Mouse (Mus musculus) lung, postnatal 25 days (tissue): ENCODE results near the gene Vcp.

Source experiments
- DNase-seq: peaks from one replicate; pipeline ENCODE4 v3.0.0; 2022; ENCODE audit warnings: low spot score

The Vcp gene

DNA sequence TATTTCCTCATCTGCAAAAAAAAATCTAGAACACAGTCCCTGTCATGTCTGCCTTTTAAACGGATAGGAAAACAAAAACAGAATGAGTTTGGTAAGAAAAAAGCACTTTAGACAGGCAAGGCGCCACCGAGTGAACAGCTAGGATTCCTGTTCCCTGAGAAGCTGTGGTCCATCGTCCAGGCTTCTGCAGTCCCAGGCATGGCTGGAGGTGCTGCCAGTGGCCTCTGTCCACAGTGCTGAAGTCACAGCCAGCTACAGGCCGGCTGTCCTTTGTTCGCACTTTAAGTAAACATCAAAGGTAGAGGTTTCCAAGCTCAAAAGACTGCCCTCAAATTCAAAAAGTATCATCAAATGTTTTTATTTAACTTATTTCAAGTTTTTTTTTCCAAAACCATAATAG is 55.3 kb downstream of the Vcp start:
- DNase-seq: no peak

DNA sequence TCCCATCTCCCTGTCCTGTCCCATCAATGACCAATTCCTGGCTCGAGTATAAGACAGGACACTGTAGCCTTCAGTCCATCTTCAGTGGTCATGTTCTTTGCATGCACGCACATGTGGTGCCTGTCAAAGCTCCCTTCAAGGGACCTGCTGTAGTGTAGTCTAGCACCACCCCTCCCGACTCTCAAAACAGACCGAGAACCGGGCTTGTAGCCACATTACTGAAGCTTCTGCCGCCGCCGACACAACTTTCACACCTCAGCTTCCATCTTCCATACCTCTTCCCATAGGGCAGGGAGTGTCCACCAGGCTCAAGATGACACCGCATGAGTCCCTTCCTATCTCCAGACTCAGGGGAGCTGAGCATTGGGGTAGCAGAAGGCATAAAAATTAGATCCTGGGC is 56.1 kb downstream of the Vcp start:
- DNase-seq: no peak

DNA sequence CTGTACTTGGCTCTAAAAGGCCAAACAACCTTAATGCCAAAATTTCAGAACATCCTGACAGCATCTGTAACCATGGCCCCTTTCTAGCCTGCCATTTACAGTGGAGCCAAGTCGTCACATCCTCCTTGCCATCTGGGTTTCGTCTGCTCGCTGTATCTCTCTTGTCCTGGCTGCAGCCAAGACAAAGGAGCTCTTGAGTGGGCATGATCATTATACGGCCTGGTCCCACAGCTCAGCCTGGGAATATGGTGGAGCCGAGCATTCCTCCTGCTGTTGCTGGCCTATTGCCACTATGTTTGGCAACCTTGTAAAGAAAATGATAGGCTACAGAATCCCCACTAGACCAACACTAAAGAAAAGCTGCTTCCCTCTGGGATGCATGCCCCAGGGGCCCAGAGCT is 57.0 kb downstream of the Vcp start:
- DNase-seq: no peak

DNA sequence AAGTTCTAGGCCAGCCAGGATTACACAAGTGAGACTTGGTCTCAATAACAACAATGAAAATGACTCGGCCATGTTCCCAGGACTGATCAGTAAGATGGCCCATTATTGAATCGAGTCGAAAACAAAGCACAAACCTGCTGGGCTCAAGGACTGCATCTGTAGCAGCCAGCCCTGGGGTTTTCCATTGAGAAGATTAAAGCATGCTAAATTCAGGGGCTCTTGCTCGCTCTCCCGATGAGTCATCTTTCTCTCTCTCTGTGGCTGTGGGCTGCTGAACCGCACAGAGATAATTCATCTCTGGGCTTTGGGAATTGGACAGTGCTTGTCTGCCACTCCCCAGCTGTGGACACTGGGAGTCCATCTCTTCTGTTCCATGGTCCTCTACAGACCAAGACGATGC is 58.9 kb downstream of the Vcp start:
- DNase-seq: no peak

DNA sequence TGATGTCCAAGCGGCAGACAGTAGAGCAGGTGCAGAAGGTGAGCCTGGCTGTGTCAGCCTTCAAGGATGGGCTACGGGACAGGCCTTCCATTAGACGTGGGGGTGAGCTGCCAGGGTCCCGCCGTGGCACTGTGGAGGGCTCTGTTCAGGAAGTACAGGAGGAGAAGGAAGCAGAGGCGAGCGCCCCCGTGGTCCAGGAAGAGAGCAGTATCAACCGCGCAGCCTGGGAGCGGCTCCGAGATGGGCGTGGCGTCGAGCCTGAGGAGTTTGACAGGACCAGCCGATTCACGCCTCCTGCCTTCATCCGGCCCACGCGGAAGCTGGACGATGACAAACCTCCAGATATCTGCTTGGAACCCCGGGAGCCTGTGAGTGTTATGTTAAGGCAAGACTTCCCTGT is 66.7 kb downstream of the Vcp start:
- DNase-seq: peak; percentile 55

DNA sequence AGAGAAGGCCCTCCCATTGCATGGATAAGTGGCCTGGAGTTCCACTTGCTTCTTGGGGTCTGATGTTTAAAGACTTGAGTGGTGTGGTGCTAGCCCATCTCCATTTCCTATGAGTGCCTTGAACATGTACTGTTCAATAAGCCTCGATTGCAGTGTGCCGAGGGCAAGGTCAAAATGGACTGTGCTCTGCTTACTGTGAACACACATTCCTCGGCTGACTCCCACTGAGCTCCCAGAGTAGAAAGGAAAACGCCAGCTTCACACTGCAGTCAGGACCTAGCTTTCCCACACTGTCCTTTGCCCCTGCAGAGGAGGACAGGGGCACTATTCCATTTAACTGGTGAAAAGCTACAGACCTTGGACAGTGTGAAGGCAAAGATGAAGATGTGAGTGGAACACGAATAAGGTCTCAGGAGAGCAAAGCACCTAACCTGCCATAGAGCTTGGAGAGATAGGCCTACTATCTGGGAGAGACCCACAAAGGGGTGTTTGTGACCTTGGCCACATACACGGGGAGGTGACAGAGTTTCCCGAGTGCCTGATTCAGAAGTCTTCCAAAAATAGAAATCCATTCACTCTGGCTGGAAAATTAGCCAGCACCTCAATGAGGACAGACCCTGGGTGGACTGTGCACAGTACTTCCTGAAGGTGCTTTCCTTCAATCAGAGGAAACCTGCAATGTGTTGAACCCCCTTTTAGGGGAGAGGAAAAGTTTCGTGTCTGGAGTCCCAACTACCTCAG is 67.9 kb downstream of the Vcp start:
- DNase-seq: no peak
